ENCODE assay signal across 1 mouse cellular context in genomic region chr17:25942597-25943151, GRCm38 (mm10).
A peak's percentile ranks its signal among the peaks of the same experiment; 100 is the strongest.
TF ChIP-seq lines count a peak whose summit lies in the region.

No protein-coding gene starts in this region.

TF ChIP-seq in MEL, 35 proteins besides CTCF, POLR2A, EP300 and RAD21 (continued from another document):
- TF ChIP-seq GATA1 (IDR thresholded peaks at IDR 0.05; ENCODE audit: low read depth, low read length) = peak; percentile 85
TF ChIP-seq in MEL: peak in this region for 12.
